Mouse (Mus musculus) small intestine, adult 2 months (tissue): ENCODE measurements around the gene Mapkapk5.

Experiments
- CTCF ChIP-seq: fragments of 200-500 bp; IDR thresholded peaks from 2 replicates; pipeline ENCODE4 v1.5.1; 2012; ENCODE audit warnings: low read depth, mild to moderate bottlenecking, control low read depth, inconsistent platforms, low read length, moderate library complexity, mixed read lengths; ENCODE audit not compliant: insufficient replicate concordance, insufficient read length; ENCODE audit errors: extremely low read depth
- POLR2A ChIP-seq: fragments of 200-500 bp; IDR thresholded peaks from 2 replicates; pipeline ENCODE4 v1.6.1; 2012; ENCODE audit warnings: low read depth, mild to moderate bottlenecking, control low read depth, inconsistent platforms, low read length, moderate library complexity

DNA sequence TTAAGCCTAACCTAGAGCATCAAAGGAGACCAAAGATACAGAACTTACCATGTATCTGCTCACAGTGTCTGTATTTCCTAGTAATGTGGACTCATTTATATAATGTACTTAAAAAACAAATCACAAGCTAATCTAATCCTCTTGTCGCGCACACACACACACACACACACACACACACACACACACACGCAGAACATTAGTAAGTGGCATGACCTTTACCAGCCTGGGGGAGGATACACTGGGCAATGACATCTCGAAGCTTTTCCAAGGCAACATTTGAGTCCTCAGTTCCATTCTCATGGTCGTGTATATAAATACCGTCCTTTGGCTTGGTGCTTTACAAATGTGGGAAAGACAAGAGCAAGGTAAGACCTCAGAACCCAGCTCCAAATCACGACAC, 19.2 kb downstream of the Mapkapk5 start:
- TF ChIP-seq CTCF (no peak), POLR2A (no peak)
